In the genomic region with DNA sequence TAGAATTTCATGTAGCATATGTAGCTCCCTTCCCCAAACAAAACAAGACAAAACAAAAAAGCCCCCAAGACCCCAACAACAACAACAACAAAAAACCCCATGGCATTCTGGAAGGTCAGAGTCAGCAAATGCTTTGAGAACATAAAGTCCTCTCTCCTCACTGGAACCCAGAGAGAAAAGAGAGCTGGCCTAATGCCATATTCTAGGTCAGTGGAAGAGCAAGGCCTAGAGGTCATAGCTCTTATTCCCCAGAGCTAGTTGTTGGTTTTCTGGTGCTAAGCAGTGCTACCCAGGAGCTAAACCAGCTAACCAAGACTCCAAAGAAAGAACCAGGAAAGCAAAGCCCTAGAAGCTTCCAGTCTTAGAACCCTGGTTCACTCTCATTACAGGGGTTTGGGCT, we compare ENCODE assay signal across 9 mouse cellular contexts. TPM values are rescaled to one million over a fixed set of nuclear protein-coding genes. Genes with fewer than 3 reads are reported as not detected.
DNase-seq lines count a peak whose midpoint lies in the region; ATAC-seq and TF ChIP-seq lines count a peak whose summit lies in the region.
"Had no signal": no experiment of that assay in that cellular context is flagged by ENCODE, and none has a peak within 500 bp of the region (broad histone marks: within the 10 kb centered on the region; RNA-seq: fewer than 3 reads in every experiment).

No protein-coding gene starts in this region.

- H3K36me3 ChIP-seq in midbrain, postnatal 0 days (ENCODE audit: insufficient read depth, low read length): peaks cover 2% of the 10 kb centered on the region; the same call in 1 of the 2 replicates

- no peaks in the 10 kb centered on the region for H3K4me1 ChIP-seq in embryonic fibroblast, embryonic 13.5 days (ENCODE audit: control insufficient read depth, insufficient read depth, low read length)
- H3K4me1 ChIP-seq in midbrain, postnatal 0 days (ENCODE audit: insufficient read depth, low read length): no peaks in the 10 kb centered on the region

- no peaks in the 10 kb centered on the region for H3K27me3 ChIP-seq in midbrain, postnatal 0 days (ENCODE audit: insufficient read depth, low read length)

- H3K27ac ChIP-seq in layer of hippocampus, adult 2 months: peak overlapping the region; percentile 95
- 0 out of 2 replicates have a peak overlapping the region, but pooled peaks have one; percentile 63 for H3K27ac ChIP-seq in embryonic fibroblast, embryonic 13.5 days (ENCODE audit: insufficient read depth, low read length)
- H3K27ac ChIP-seq in midbrain, postnatal 0 days (ENCODE audit: low read depth, low read length): peak overlapping the region; percentile 72; the same call in 1 of the 2 replicates

- DNase-seq in layer of hippocampus, adult 2 months (ENCODE audit: low spot score in 2 of 2): no peak
- DNase-seq in layer of hippocampus, postnatal 25 days (ENCODE audit: extremely low spot score in 1 of 2, low spot score in 1 of 2): no peak
- peak; percentile 55 for DNase-seq in kidney, adult 9 months
- DNase-seq in midbrain, postnatal 0 days (ENCODE audit: low spot score): no peak
- DNase-seq in right cerebral cortex, postnatal 4 days: no peak
- DNase-seq in adrenal gland, postnatal 36 days: no peak
- DNase-seq in T-cell, adult 2 months (ENCODE audit: low spot score): no peak

- H3K4me2 ChIP-seq in midbrain, postnatal 0 days (ENCODE audit: low read depth, low read length, poor library complexity, severe bottlenecking): peak overlapping the region; percentile 56

- peak overlapping the region; percentile 70 for H3K4me3 ChIP-seq in layer of hippocampus, adult 2 months
- H3K4me3 ChIP-seq in embryonic fibroblast, embryonic 13.5 days (ENCODE audit: insufficient read depth, low read length): peak overlapping the region; percentile 62
- peak overlapping the region; percentile 50 for H3K4me3 ChIP-seq in midbrain, postnatal 0 days (ENCODE audit: low read depth, low read length)

- peak overlapping the region; percentile 51; the same call in 1 of the 2 replicates for H3K9ac ChIP-seq in midbrain, postnatal 0 days (replicated peaks; ENCODE audit: low read length, poor library complexity, severe bottlenecking)

- no peak for ATAC-seq in midbrain, postnatal 0 days (ENCODE audit: low FRiP score)

- H3K9me3 ChIP-seq in midbrain, postnatal 0 days (ENCODE audit: low read length): no peaks in the 10 kb centered on the region

- TF ChIP-seq POLR2A in embryonic fibroblast, embryonic 13.5 days (IDR thresholded peaks at IDR 0.05; ENCODE audit: low read depth, low read length): no peak

- no peak for TF ChIP-seq CTCF in layer of hippocampus, adult 2 months (conservative IDR thresholded peaks at IDR 0.05)
- TF ChIP-seq CTCF in embryonic fibroblast, embryonic 13.5 days (IDR thresholded peaks at IDR 0.05; ENCODE audit: borderline replicate concordance, insufficient read depth, low read length): no peak
- no peak for TF ChIP-seq CTCF in midbrain, postnatal 0 days (IDR thresholded peaks at IDR 0.05)

RNA-seq across cellular contexts. Expression of a gene that starts 1.0 kb away (rescaled TPM):
- 100 to 1,000 TPM; 207 to 209 TPM for total RNA-seq in layer of hippocampus, adult 2 months (2021)
- 100 to 1,000 TPM; 189 to 199 TPM for total RNA-seq in layer of hippocampus, postnatal 25 days (2021)
- 94.8 and 115 TPM in 2 replicates for polyA plus RNA-seq in embryonic fibroblast, embryonic 13.5 days (2011; ENCODE audit: insufficient read length, low read depth, missing spikeins)
- 207 and 236 TPM in 2 replicates for total RNA-seq in midbrain, postnatal 0 days (2014; rRNA removed)
- 218 and 245 TPM in 2 replicates for polyA plus RNA-seq in midbrain, postnatal 0 days (2015; fragmentation: Nextera tagmentation; extraction: Ambion mirVana)
- 100 to 1,000 TPM; 412 to 482 TPM for total RNA-seq in adrenal gland, postnatal 36 days (2021)

RNA-seq across cellular contexts. Expression of a gene that starts 1.2 kb away (rescaled TPM):
- 10 to 100 TPM; 89.1 to 94.1 TPM for total RNA-seq in layer of hippocampus, adult 2 months (2021)
- 10 to 100 TPM; 88.1 to 97.2 TPM for total RNA-seq in layer of hippocampus, postnatal 25 days (2021)
- 288 and 321 TPM in 2 replicates for polyA plus RNA-seq in embryonic fibroblast, embryonic 13.5 days (2011; ENCODE audit: insufficient read length, low read depth, missing spikeins)
- total RNA-seq in midbrain, postnatal 0 days (2014; rRNA removed): 99.8 and 115 TPM in 2 replicates
- 166 and 184 TPM in 2 replicates for polyA plus RNA-seq in midbrain, postnatal 0 days (2015; fragmentation: Nextera tagmentation; extraction: Ambion mirVana)
- total RNA-seq in adrenal gland, postnatal 36 days (2021): 100 to 1,000 TPM; 161 to 166 TPM

RNA-seq across cellular contexts. Expression of a gene that starts 11.5 kb away (rescaled TPM):
- 1 to 10 TPM; 3.9 to 4.3 TPM for total RNA-seq in layer of hippocampus, adult 2 months (2021)
- 1 to 10 TPM; 4.3 to 8.7 TPM for total RNA-seq in layer of hippocampus, postnatal 25 days (2021)
- not detected in 2 replicates for polyA plus RNA-seq in embryonic fibroblast, embryonic 13.5 days (2011; ENCODE audit: insufficient read length, low read depth, missing spikeins)
- 0.09 and 0.49 TPM in 2 replicates for total RNA-seq in midbrain, postnatal 0 days (2014; rRNA removed)
- polyA plus RNA-seq in midbrain, postnatal 0 days (2015; fragmentation: Nextera tagmentation; extraction: Ambion mirVana): 2.1 and 2.4 TPM in 2 replicates
- total RNA-seq in adrenal gland, postnatal 36 days (2021): under 1 TPM in 1 of 2 experiments, not detected in 1; 0.33 TPM
- total RNA-seq: hematopoietic stem cell, adult 5-6 weeks had no signal

RNA-seq across cellular contexts. Expression of a gene that starts 28.8 kb away (rescaled TPM):
- 10 to 100 TPM; 11.2 to 12.1 TPM for total RNA-seq in layer of hippocampus, adult 2 months (2021)
- 10 to 100 TPM; 15.8 to 18.2 TPM for total RNA-seq in layer of hippocampus, postnatal 25 days (2021)
- 0.25 TPM in 1 of 2 replicates, not detected in the other for polyA plus RNA-seq in embryonic fibroblast, embryonic 13.5 days (2011; ENCODE audit: insufficient read length, low read depth, missing spikeins)
- 1.5 and 4.0 TPM in 2 replicates for total RNA-seq in midbrain, postnatal 0 days (2014; rRNA removed)
- polyA plus RNA-seq in midbrain, postnatal 0 days (2015; fragmentation: Nextera tagmentation; extraction: Ambion mirVana): 0.58 and 0.61 TPM in 2 replicates
- total RNA-seq in adrenal gland, postnatal 36 days (2021): under 1 TPM; 0.30 to 0.66 TPM
- total RNA-seq: hematopoietic stem cell, adult 5-6 weeks had no signal

RNA-seq across cellular contexts. Expression of a gene that starts 39.1 kb away (rescaled TPM):
- 100 to 1,000 TPM in 1 of 2 experiments, 10 to 100 TPM in 1; 93.3 to 107 TPM for total RNA-seq in layer of hippocampus, adult 2 months (2021)
- 100 to 1,000 TPM; 101 to 102 TPM for total RNA-seq in layer of hippocampus, postnatal 25 days (2021)
- polyA plus RNA-seq in embryonic fibroblast, embryonic 13.5 days (2011; ENCODE audit: insufficient read length, low read depth, missing spikeins): 5.6 and 8.9 TPM in 2 replicates
- total RNA-seq in midbrain, postnatal 0 days (2014; rRNA removed): 196 and 242 TPM in 2 replicates
- polyA plus RNA-seq in midbrain, postnatal 0 days (2015; fragmentation: Nextera tagmentation; extraction: Ambion mirVana): 4.4 and 5.1 TPM in 2 replicates
- 1 to 10 TPM; 2.9 to 4.4 TPM for total RNA-seq in adrenal gland, postnatal 36 days (2021)
